Mouse (Mus musculus) left cerebral cortex, adult 18-20 months (tissue): ENCODE measurements around the gene Mslnl. TPM values are rescaled to one million over a fixed set of nuclear protein-coding genes. Genes with fewer than 3 reads are reported as not detected.
A peak's percentile ranks its signal among the peaks of the same experiment; 100 is the strongest.

ENCODE experiments used
- DNase-seq, 2 experiments: peaks; one replicate each; pipeline ENCODE4 v3.0.0; 2021 to 2022; ENCODE audit warnings: low spot score in 2 of 2, mixed read lengths in 1 of 2
- long read RNA-seq, 2 experiments: library from polyadenylated mRNA; stranded (forward); transcript quantifications; one replicate each; pipeline ENCODE4 v2.0.0; 2021
- total RNA-seq, 2 experiments: library from RNA; stranded (reverse); gene quantifications; 2 replicates each; pipeline ENCODE4 v1.2.3; 2021

The Mslnl gene
- total RNA-seq, result under 1 TPM; 0.44 to 0.75 TPM
- long read RNA-seq, experiment 1, partial matches to known transcripts, result 1 of 2 reads
- long read RNA-seq, experiment 1, other reads (novel, unspliced or antisense), result 1 of 2 reads
- long read RNA-seq, experiment 2, partial matches to known transcripts, result 0 of 1 reads
- long read RNA-seq, experiment 2, other reads (novel, unspliced or antisense), result 1 of 1 reads

GRCm38 (mm10) chr17:25735745-25736144 lies at the start of gene Mslnl:
TSS of gene Mslnl (plus strand) at chr17:25736042.
- DNase-seq, result no peak

- no peak for DNase-seq
Observed at GRCm38 (mm10) chr17:25686323-25686722, 49.5 kb upstream of the Mslnl start.

- DNase-seq, result no peak
Observed at GRCm38 (mm10) chr17:25688922-25689321, 46.9 kb upstream of the Mslnl start.

- DNase-seq, result no peak
Observed at GRCm38 (mm10) chr17:25696263-25696662, 39.6 kb upstream of the Mslnl start.

- peak; percentile 85 to 88 for DNase-seq
Observed at GRCm38 (mm10) chr17:25698446-25698845, 37.4 kb upstream of the Mslnl start.

GRCm38 (mm10) chr17:25700863-25701496 lies 34.9 kb upstream of the Mslnl start:
- DNase-seq, result no peak

- DNase-seq, result no peak
Observed at GRCm38 (mm10) chr17:25709994-25710393, 25.8 kb upstream of the Mslnl start.

GRCm38 (mm10) chr17:25711136-25711535 lies 24.7 kb upstream of the Mslnl start:
- no peak for DNase-seq

GRCm38 (mm10) chr17:25715627-25716026 lies 20.2 kb upstream of the Mslnl start:
- no peak for DNase-seq

GRCm38 (mm10) chr17:25716130-25716529 lies 19.7 kb upstream of the Mslnl start:
- DNase-seq, result no peak

GRCm38 (mm10) chr17:25716711-25717637 lies 18.9 kb upstream of the Mslnl start, which contains the start of gene Gng13:
TSS of gene Gng13 (plus strand) at chr17:25717171.
- DNase-seq, result peak; percentile 45 to 68

GRCm38 (mm10) chr17:25717691-25718090 lies 18.2 kb upstream of the Mslnl start:
- DNase-seq, result no peak

- DNase-seq, result no peak
Observed at GRCm38 (mm10) chr17:25721476-25721875, 14.4 kb upstream of the Mslnl start.

- DNase-seq, result no peak
Observed at GRCm38 (mm10) chr17:25723470-25723869, 12.4 kb upstream of the Mslnl start.

- DNase-seq, result peak in 1 of 2 experiments; percentile 25
Observed at GRCm38 (mm10) chr17:25723919-25724318, 11.9 kb upstream of the Mslnl start.

GRCm38 (mm10) chr17:25725264-25725663 lies 10.6 kb upstream of the Mslnl start:
- DNase-seq, result no peak

- DNase-seq, result peak; percentile 98
Observed at GRCm38 (mm10) chr17:25727265-25728008, 8.4 kb upstream of the Mslnl start, which contains the start of the genes Chtf18 and Rpusd1. TSS of gene Chtf18 (minus strand) at chr17:25727419. TSS of gene Rpusd1 (plus strand) at chr17:25727670.

- DNase-seq, result no peak
Observed at GRCm38 (mm10) chr17:25728009-25728270, 7.9 kb upstream of the Mslnl start.

- DNase-seq, result peak; percentile 85 to 90
Observed at GRCm38 (mm10) chr17:25732082-25732481, 3.8 kb upstream of the Mslnl start.

GRCm38 (mm10) chr17:25735246-25735645 lies 596 bp upstream of the Mslnl start:
- DNase-seq, result no peak

- DNase-seq, result no peak
Observed at GRCm38 (mm10) chr17:25738861-25739260, 3.0 kb downstream of the Mslnl start.
